In the genomic region with DNA sequence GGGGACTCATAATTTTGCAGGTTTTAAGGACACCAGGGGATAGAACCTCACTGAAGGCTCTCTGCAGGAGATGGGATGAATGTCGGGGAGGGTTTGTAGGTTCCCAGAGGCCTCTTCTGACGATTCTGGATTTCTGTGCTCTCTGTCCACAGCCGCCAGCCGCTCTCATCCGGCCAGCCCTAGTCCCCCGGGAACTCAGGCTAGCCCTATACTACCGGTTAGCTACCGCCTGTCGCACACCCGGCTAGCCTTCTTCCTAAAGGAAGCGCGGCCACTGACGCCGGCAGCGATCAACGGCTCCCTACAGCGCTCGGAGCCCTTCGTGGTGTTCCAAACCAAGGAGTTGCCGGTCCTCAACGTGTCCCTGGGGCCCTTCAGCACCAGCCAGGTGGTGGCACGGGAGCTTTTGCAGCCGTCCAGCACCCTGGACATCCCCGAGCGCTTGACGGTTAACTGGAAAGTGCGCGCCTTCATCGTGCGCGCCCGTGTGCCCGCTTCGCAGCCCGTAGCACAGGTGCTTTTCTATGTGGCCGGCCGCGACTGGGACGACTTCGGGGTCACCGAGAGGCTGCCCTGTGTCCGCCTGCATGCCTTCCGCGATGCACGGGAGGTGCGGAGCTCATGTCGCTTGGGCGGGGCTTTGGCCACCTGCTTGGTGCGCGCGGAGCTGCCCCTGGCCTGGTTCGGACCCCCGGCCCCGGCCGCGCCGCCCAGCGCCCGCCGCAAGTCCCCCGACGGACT, we compare ENCODE assay signal across 8 mouse cellular contexts. TPM values are rescaled to one million over a fixed set of nuclear protein-coding genes. Genes with fewer than 3 reads are reported as not detected.
A peak's percentile ranks its signal among the peaks of the same experiment; 100 is the strongest.
DNase-seq lines count a peak whose midpoint lies in the region; ATAC-seq and TF ChIP-seq lines count a peak whose summit lies in the region.

No protein-coding gene starts in this region.

- H3K4me1 ChIP-seq in ES-Bruce4 (ENCODE audit: control insufficient read depth, insufficient read depth, low read length) = no peaks in the 10 kb centered on the region
- H3K4me1 ChIP-seq in heart, postnatal 0 days (ENCODE audit: control insufficient read depth, insufficient read depth) = no peaks in the 10 kb centered on the region
- no peaks in the 10 kb centered on the region for H3K4me1 ChIP-seq in liver, embryonic 16.5 days (ENCODE audit: control insufficient read depth, low read depth, low read length)

- peak overlapping the region; percentile 46 for H3K4me2 ChIP-seq in heart, postnatal 0 days (ENCODE audit: low read depth, low read length)
- H3K4me2 ChIP-seq in liver, embryonic 16.5 days (ENCODE audit: low read depth, low read length) = peak overlapping the region; percentile 18

- under 1% methylated on average over 52 of the region's 62 CpGs for WGBS in heart, postnatal 0 days
- WGBS in liver, embryonic 16.5 days (ENCODE audit: insufficient replicate concordance) = 3% methylated on average over 62 of the region's 62 CpGs

- peak overlapping the region; percentile 60 for H3K4me3 ChIP-seq in ES-Bruce4 (ENCODE audit: low read depth, low read length)
- peak overlapping the region; percentile 30 for H3K4me3 ChIP-seq in heart, postnatal 0 days (ENCODE audit: low read depth, low read length)
- no peak overlapping the region for H3K4me3 ChIP-seq in liver, embryonic 16.5 days (ENCODE audit: low read depth, low read length)

- peaks cover 2% of the 10 kb centered on the region for H3K27me3 ChIP-seq in ES-Bruce4 (ENCODE audit: control insufficient read depth, insufficient read depth, low read length, poor library complexity, severe bottlenecking)
- H3K27me3 ChIP-seq in heart, postnatal 0 days (ENCODE audit: control insufficient read depth, insufficient read depth, low read length) = peaks cover 51% of the 10 kb centered on the region
- H3K27me3 ChIP-seq in liver, embryonic 16.5 days (ENCODE audit: control insufficient read depth, insufficient read depth, low read depth, low read length) = peaks cover 38% of the 10 kb centered on the region

- DNase-seq in embryo, embryonic 10 days (ENCODE audit: low spot score) = peak; percentile 43
- no peak for DNase-seq in embryo, embryonic 9.5 days (ENCODE audit: extremely low spot score)
- no peak for DNase-seq in heart, postnatal 0 days (ENCODE audit: low spot score)
- DNase-seq in urinary bladder, postnatal 25 days (ENCODE audit: low spot score) = no peak
- DNase-seq in cerebellum, postnatal 36 days = no peak
- DNase-seq in cerebellum, adult 9-10 months = no peak

- no peak for TF ChIP-seq POLR2A in ES-Bruce4 (IDR thresholded peaks at IDR 0.05; ENCODE audit: insufficient read depth, low read length)

- H3K36me3 ChIP-seq in ES-Bruce4 (ENCODE audit: control insufficient read depth, insufficient read depth, low read length, poor library complexity, severe bottlenecking) = no peaks in the 10 kb centered on the region
- no peaks in the 10 kb centered on the region for H3K36me3 ChIP-seq in heart, postnatal 0 days (replicated peaks; ENCODE audit: control insufficient read depth, insufficient read depth, low read length)
- H3K36me3 ChIP-seq in liver, embryonic 16.5 days (ENCODE audit: control insufficient read depth, insufficient read depth) = no peaks in the 10 kb centered on the region

- H3K9me3 ChIP-seq in ES-Bruce4 (replicated peaks; ENCODE audit: control insufficient read depth, insufficient read depth, low read length, poor library complexity, severe bottlenecking) = no peaks in the 10 kb centered on the region
- no peaks in the 10 kb centered on the region for H3K9me3 ChIP-seq in heart, postnatal 0 days (replicated peaks; ENCODE audit: control insufficient read depth, low read length)
- no peaks in the 10 kb centered on the region for H3K9me3 ChIP-seq in liver, embryonic 16.5 days (replicated peaks; ENCODE audit: control insufficient read depth, low read length)

- TF ChIP-seq CTCF in ES-Bruce4 (IDR thresholded peaks at IDR 0.05; ENCODE audit: low read depth, low read length) = no peak
- no peak for TF ChIP-seq CTCF in heart, postnatal 0 days (IDR thresholded peaks at IDR 0.05; ENCODE audit: low read depth)

- ATAC-seq in heart, postnatal 0 days (ENCODE audit: insufficient read depth, low read depth) = no peak
- ATAC-seq in liver, embryonic 16.5 days (ENCODE audit: low read depth) = no peak

- H3K27ac ChIP-seq in ES-Bruce4 (ENCODE audit: insufficient read depth, low read length) = no peak overlapping the region
- no peak overlapping the region for H3K27ac ChIP-seq in heart, postnatal 0 days (ENCODE audit: low read depth)
- no peak overlapping the region for H3K27ac ChIP-seq in liver, embryonic 16.5 days (ENCODE audit: low read length)

- TF ChIP-seq EP300 in ES-Bruce4 (IDR thresholded peaks at IDR 0.05; ENCODE audit: insufficient read depth, low read depth, low read length) = no peak
- no peak for TF ChIP-seq EP300 in heart, postnatal 0 days (IDR thresholded peaks at IDR 0.05; ENCODE audit: low read depth)

- no peak overlapping the region for H3K9ac ChIP-seq in ES-Bruce4 (ENCODE audit: low read depth, poor library complexity, severe bottlenecking)
- H3K9ac ChIP-seq in heart, postnatal 0 days (replicated peaks; ENCODE audit: low read depth, low read length) = no peak overlapping the region
- H3K9ac ChIP-seq in liver, embryonic 16.5 days (ENCODE audit: low read depth, low read length) = no peak overlapping the region

RNA-seq across cellular contexts. Expression of a gene that starts 45.6 kb away (rescaled TPM):
- polyA plus RNA-seq in ES-Bruce4 (2011; ENCODE audit: insufficient read depth, insufficient read length, low read depth, missing spikeins) = not detected in 2 replicates
- 0.15 TPM in 1 of 2 replicates, not detected in the other for total RNA-seq in heart, postnatal 0 days (2014; rRNA removed; ENCODE audit: low replicate concordance)
- polyA plus RNA-seq in heart, postnatal 0 days (2015; fragmentation: Nextera tagmentation; extraction: Ambion mirVana) = not detected in 2 replicates
- 0.12 and 0.13 TPM in 2 replicates for polyA plus RNA-seq in liver, embryonic 16.5 days (2015; fragmentation: Nextera tagmentation; extraction: Ambion mirVana)
